Mouse (Mus musculus): Measurements from ENCODE around the gene Ppat. TPM values are rescaled to one million over a fixed set of nuclear protein-coding genes. Genes with fewer than 3 reads are reported as not detected.

Gene Ppat
- polyA plus RNA-seq (2014; fragmentation: Nextera tagmentation; extraction: Ambion mirVana), result 9.2 and 13.1 TPM in 2 replicates

DNA sequence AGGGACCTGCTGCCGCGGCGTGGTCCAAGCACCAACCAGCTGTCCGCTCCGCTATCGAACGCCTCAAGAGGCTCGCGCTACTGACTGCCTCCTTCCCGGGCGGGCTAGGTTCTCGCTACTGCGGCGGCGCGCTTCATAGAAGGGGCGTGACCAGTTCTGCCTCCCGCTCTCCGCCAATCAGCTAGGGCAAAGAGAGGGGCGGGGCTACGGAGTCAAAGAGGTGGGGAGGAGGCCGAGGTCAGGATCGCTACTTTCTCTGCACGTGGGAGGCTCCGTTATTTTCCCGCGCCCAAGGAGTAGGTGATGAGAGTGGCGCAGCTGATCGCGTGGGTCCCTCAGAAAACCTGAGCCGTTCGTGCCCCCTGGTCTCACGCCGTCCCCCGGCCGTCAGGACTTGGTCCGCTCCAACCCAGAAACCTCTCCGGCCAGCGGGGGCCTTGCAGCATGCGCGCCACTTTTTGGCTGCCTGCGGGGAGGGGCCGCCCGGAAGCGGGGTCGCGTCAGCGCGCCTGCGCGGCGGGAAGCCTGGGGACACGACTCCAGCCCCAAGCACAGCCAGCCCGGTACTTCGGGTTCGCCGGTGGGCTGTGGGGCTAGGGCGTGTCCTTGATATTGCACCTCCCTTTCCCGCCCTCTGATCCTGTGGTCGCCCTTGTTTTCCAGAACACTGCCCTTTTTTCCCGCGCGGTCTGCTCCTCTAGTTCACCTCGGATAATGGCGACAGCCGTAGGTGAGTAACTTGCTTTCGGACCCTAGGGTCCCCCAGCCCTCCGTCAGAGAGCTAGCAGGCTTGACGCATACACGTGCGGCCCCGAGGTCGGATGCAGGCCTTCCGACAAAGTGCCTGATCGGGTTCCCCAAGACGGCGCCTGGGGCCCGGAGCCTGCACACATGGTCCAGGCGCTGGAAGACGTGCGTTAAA, at the start of gene Ppat, which contains the start of gene Paics:
TSS of gene Ppat (minus strand) at position 473 of the 922 bp plus-strand sequence.
TSS of gene Paics (plus strand) at position 202 of the 922 bp plus-strand sequence.
- WGBS, result under 1% methylated on average over 81 of the region's 81 CpGs
- ATAC-seq (ENCODE audit: low FRiP score, low TSS enrichment), result peak; percentile 99
- no peaks in the 10 kb centered on the region for H3K9me3 ChIP-seq (ENCODE audit: control insufficient read depth, low read length)

GRCm38 (mm10) chr5:76998416-76998815, 47.0 kb upstream of the Ppat start:
- Histone ChIP-seq H3K4me2 (ENCODE audit: low read length) (no peak overlapping the region), H3K4me1 (ENCODE audit: control insufficient read depth, insufficient read depth, low read length) (no peaks in the 10 kb centered on the region), H3K4me3 (replicated peaks; ENCODE audit: low read depth, low read length) (no peak overlapping the region), H3K9me3 (ENCODE audit: control insufficient read depth, low read length) (no peaks in the 10 kb centered on the region), H3K27ac (replicated peaks; ENCODE audit: low read depth, low read length) (no peak overlapping the region), H3K27me3 (ENCODE audit: control insufficient read depth, insufficient read depth, low read length) (no peaks in the 10 kb centered on the region), H3K36me3 (ENCODE audit: control insufficient read depth, insufficient read depth, low read length) (peaks cover 65% of the 10 kb centered on the region), H3K9ac (replicated peaks; ENCODE audit: low read length) (no peak overlapping the region)
- no peak for ATAC-seq (ENCODE audit: low FRiP score, low TSS enrichment)
- WGBS, result 51% methylated on average over 5 of the region's 5 CpGs
- DNase-seq, result peak; percentile 89

More for the DNA sequence above, at the start of gene Ppat, which contains the start of gene Paics:
- Histone ChIP-seq H3K27ac (replicated peaks; ENCODE audit: low read depth, low read length) (peak within 1 kb of the TSS; percentile 71), H3K9ac (replicated peaks; ENCODE audit: low read length) (peak within 1 kb of the TSS; percentile 58), H3K4me2 (ENCODE audit: low read length) (peak within 1 kb of the TSS; percentile 91), H3K4me3 (replicated peaks; ENCODE audit: low read depth, low read length) (peak within 1 kb of the TSS; percentile 48), H3K4me1 (ENCODE audit: control insufficient read depth, insufficient read depth, low read length) (peaks cover 23% of the 10 kb centered on the region), H3K36me3 (ENCODE audit: control insufficient read depth, insufficient read depth, low read length) (0 out of 2 replicates have a peak, but pooled peaks cover under 1% of the 10 kb centered on the region), H3K27me3 (ENCODE audit: control insufficient read depth, insufficient read depth, low read length) (no peaks in the 10 kb centered on the region)
- DNase-seq, result peak; percentile 98

DNA sequence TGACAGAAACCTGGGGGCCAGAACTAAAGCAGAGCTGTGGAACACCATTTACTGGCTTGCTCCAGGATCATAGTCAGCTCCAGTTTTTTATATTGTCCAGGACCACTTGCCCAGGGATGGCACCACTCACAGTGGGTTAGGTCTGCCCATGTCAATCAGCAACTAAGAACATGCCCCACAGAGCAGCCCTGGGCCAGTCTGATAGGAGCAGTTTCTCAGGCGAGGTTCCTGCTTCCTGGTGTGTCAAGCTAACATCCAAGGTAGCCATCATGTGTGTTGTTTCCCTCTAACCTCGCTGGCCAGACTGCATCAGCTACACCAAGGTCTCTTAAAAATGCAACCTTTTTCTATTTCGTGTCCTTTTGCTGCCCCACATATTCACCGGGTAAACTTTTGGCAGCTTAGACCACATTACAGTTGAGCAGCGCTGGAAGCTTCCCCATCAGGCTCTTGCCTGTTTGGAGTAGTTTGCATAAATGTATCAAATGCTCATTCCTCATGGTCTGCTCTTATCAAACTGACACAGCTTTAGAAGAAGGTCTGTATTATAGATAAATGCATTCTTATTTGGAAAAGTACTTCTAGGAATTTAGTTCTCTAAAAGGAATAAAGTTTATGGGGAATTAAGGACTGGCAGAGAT, 41.9 kb upstream of the Ppat start:
- Histone ChIP-seq H3K9me3 (ENCODE audit: control insufficient read depth, low read length) (no peaks in the 10 kb centered on the region), H3K4me3 (replicated peaks; ENCODE audit: low read depth, low read length) (no peak overlapping the region), H3K27me3 (ENCODE audit: control insufficient read depth, insufficient read depth, low read length) (no peaks in the 10 kb centered on the region), H3K4me1 (ENCODE audit: control insufficient read depth, insufficient read depth, low read length) (no peaks in the 10 kb centered on the region), H3K36me3 (ENCODE audit: control insufficient read depth, insufficient read depth, low read length) (peaks cover 87% of the 10 kb centered on the region), H3K27ac (replicated peaks; ENCODE audit: low read depth, low read length) (no peak overlapping the region), H3K9ac (replicated peaks; ENCODE audit: low read length) (no peak overlapping the region), H3K4me2 (ENCODE audit: low read length) (no peak overlapping the region)
- ATAC-seq (ENCODE audit: low FRiP score, low TSS enrichment) (no peak), DNase-seq (no peak)
- WGBS, result 95% methylated on average over 5 of the region's 5 CpGs

- Histone ChIP-seq H3K9ac (replicated peaks; ENCODE audit: low read length) (no peak overlapping the region), H3K27ac (replicated peaks; ENCODE audit: low read depth, low read length) (no peak overlapping the region), H3K4me2 (ENCODE audit: low read length) (no peak overlapping the region), H3K36me3 (ENCODE audit: control insufficient read depth, insufficient read depth, low read length) (peaks cover 81% of the 10 kb centered on the region), H3K4me1 (ENCODE audit: control insufficient read depth, insufficient read depth, low read length) (no peaks in the 10 kb centered on the region), H3K4me3 (replicated peaks; ENCODE audit: low read depth, low read length) (no peak overlapping the region), H3K9me3 (ENCODE audit: control insufficient read depth, low read length) (no peaks in the 10 kb centered on the region), H3K27me3 (ENCODE audit: control insufficient read depth, insufficient read depth, low read length) (no peaks in the 10 kb centered on the region)
- DNase-seq (no peak), ATAC-seq (ENCODE audit: low FRiP score, low TSS enrichment) (no peak)
- WGBS, result 97% methylated on average over 3 of the region's 3 CpGs
Observed at GRCm38 (mm10) chr5:76990789-76991188, 39.4 kb upstream of the Ppat start.

DNA sequence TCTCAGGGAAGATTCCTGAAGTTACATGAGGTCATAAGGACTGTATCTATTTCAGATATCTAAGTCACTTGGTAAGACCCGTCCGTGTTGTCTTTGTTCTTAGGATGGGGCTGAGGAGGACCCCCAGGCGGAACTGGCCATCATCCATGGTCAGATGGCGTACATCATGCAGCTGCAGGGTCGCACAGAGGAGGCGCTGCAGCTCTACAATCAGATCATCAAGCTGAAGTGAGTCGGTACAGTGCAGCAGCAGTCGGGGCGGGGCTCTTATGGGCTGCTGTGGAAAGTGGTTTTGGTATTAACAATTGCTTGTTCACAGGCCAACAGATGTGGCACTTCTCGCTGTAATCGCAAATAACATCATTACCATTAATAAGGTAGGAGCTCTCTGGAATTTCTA, 32.6 kb upstream of the Ppat start:
- no peak for ATAC-seq (ENCODE audit: low FRiP score, low TSS enrichment)
- WGBS, result 96% methylated on average over 11 of the region's 11 CpGs

GRCm38 (mm10) chr5:76975736-76976135, 24.4 kb upstream of the Ppat start:
- H3K4me3 ChIP-seq (replicated peaks; ENCODE audit: low read depth, low read length), result peak overlapping the region; percentile 93; the same call in 1 of the 2 replicates
- no peak overlapping the region for H3K27ac ChIP-seq (replicated peaks; ENCODE audit: low read depth, low read length)
- ATAC-seq (ENCODE audit: low FRiP score, low TSS enrichment), result no peak
- H3K36me3 ChIP-seq (ENCODE audit: control insufficient read depth, insufficient read depth, low read length), result peaks cover 21% of the 10 kb centered on the region
- no peaks in the 10 kb centered on the region for H3K27me3 ChIP-seq (ENCODE audit: control insufficient read depth, insufficient read depth, low read length)
- H3K9ac ChIP-seq (replicated peaks; ENCODE audit: low read length), result no peak overlapping the region
- 87% methylated on average over 8 of the region's 8 CpGs for WGBS
- H3K4me1 ChIP-seq (ENCODE audit: control insufficient read depth, insufficient read depth, low read length), result peaks cover 12% of the 10 kb centered on the region
- no peak for DNase-seq
- H3K9me3 ChIP-seq (ENCODE audit: control insufficient read depth, low read length), result no peaks in the 10 kb centered on the region
- H3K4me2 ChIP-seq (ENCODE audit: low read length), result peak overlapping the region; percentile 95

More for the DNA sequence above, 32.6 kb upstream of the Ppat start:
- no peak overlapping the region for H3K27ac ChIP-seq (replicated peaks; ENCODE audit: low read depth, low read length)
- no peak overlapping the region for H3K9ac ChIP-seq (replicated peaks; ENCODE audit: low read length)
- H3K9me3 ChIP-seq (ENCODE audit: control insufficient read depth, low read length), result no peaks in the 10 kb centered on the region
- H3K27me3 ChIP-seq (ENCODE audit: control insufficient read depth, insufficient read depth, low read length), result no peaks in the 10 kb centered on the region
- H3K36me3 ChIP-seq (ENCODE audit: control insufficient read depth, insufficient read depth, low read length), result peaks cover 73% of the 10 kb centered on the region
- DNase-seq, result no peak
- no peak overlapping the region for H3K4me2 ChIP-seq (ENCODE audit: low read length)
- no peaks in the 10 kb centered on the region for H3K4me1 ChIP-seq (ENCODE audit: control insufficient read depth, insufficient read depth, low read length)
- no peak overlapping the region for H3K4me3 ChIP-seq (replicated peaks; ENCODE audit: low read depth, low read length)

GRCm38 (mm10) chr5:76974554-76975285, 23.3 kb upstream of the Ppat start, which contains the start of gene Srp72:
Srp72 (plus strand) TSS chr5:76974683.
- ATAC-seq (ENCODE audit: low FRiP score, low TSS enrichment) (peak; percentile 95), DNase-seq (peak; percentile 95)
- H3K9ac ChIP-seq (replicated peaks; ENCODE audit: low read length), result peak within 1 kb of the TSS; percentile 79
- peaks cover 12% of the 10 kb centered on the region for H3K4me1 ChIP-seq (ENCODE audit: control insufficient read depth, insufficient read depth, low read length)
- H3K4me2 ChIP-seq (ENCODE audit: low read length), result peak within 1 kb of the TSS; percentile 95
- WGBS, result under 1% methylated on average over 60 of the region's 60 CpGs
- H3K27me3 ChIP-seq (ENCODE audit: control insufficient read depth, insufficient read depth, low read length), result no peaks in the 10 kb centered on the region
- H3K27ac ChIP-seq (replicated peaks; ENCODE audit: low read depth, low read length), result peak within 1 kb of the TSS; percentile 89
- no peaks in the 10 kb centered on the region for H3K9me3 ChIP-seq (ENCODE audit: control insufficient read depth, low read length)
- H3K36me3 ChIP-seq (ENCODE audit: control insufficient read depth, insufficient read depth, low read length), result peaks cover 19% of the 10 kb centered on the region
- H3K4me3 ChIP-seq (replicated peaks; ENCODE audit: low read depth, low read length), result peak within 1 kb of the TSS; percentile 93

DNA sequence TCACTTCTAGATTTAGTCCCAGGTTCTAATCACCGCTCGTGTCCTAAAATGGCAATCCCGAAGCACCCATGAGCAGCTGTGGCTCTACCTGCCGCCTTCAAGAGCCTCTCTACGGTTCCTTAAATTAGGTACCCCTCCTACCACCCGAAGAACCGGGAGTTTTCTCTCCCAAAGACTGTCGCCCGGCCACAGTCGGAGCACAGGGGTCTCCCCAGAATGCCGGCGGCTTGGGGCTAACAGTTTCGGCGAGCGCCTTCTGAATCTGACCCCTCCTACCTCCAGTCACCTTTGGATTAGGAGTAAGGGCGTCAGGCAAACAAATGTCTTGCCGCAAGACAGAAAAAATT, 22.8 kb upstream of the Ppat start:
- peak overlapping the region; percentile 93 for H3K4me3 ChIP-seq (replicated peaks; ENCODE audit: low read depth, low read length)
- no peak for ATAC-seq (ENCODE audit: low FRiP score, low TSS enrichment)
- H3K4me1 ChIP-seq (ENCODE audit: control insufficient read depth, insufficient read depth, low read length), result peaks cover 12% of the 10 kb centered on the region
- no peak for DNase-seq
- H3K27me3 ChIP-seq (ENCODE audit: control insufficient read depth, insufficient read depth, low read length), result no peaks in the 10 kb centered on the region
- H3K36me3 ChIP-seq (ENCODE audit: control insufficient read depth, insufficient read depth, low read length), result peaks cover 19% of the 10 kb centered on the region
- H3K9ac ChIP-seq (replicated peaks; ENCODE audit: low read length), result peak overlapping the region; percentile 79
- WGBS, result 3% methylated on average over 17 of the region's 17 CpGs
- H3K9me3 ChIP-seq (ENCODE audit: control insufficient read depth, low read length), result no peaks in the 10 kb centered on the region
- H3K4me2 ChIP-seq (ENCODE audit: low read length), result peak overlapping the region; percentile 95
- H3K27ac ChIP-seq (replicated peaks; ENCODE audit: low read depth, low read length), result peak overlapping the region; percentile 1; the same call in 1 of the 2 replicates
